Mouse (Mus musculus) granulocyte monocyte progenitor cell, adult 5-6 weeks (primary cell): ENCODE data around the gene Zbtb20. TPM values are rescaled to one million over a fixed set of nuclear protein-coding genes. Genes with fewer than 3 reads are reported as not detected.

Source experiments
- ATAC-seq: replicated peaks from 2 replicates; pipeline ENCODE4 v1.8.0; 2016; ENCODE audit warnings: mild to moderate bottlenecking, moderate TSS enrichment, inconsistent platforms; ENCODE audit not compliant: poor library complexity, severe bottlenecking
- total RNA-seq, 2 experiments: library from RNA; stranded (forward) in 1 of 2; stranded (reverse) in 1 of 2; fragments of 200-712, 200-1000 nt in 1 of 2; fragments of >200 nt in 1 of 2; fragmentation: Nextera tagmentation in 1 of 2; gene quantifications; 2 replicates each; pipeline ENCODE4 v1.2.3; 2014 to 2017

The Zbtb20 gene
- total RNA-seq, 2 experiments from 2014 or later = 6.7 to 22.0 TPM

- no peak for ATAC-seq
Observed at GRCm38 (mm10) chr16:43503010-43503635, 627.4 kb downstream of the Zbtb20 start.

GRCm38 (mm10) chr16:43503636-43504010 is 627.9 kb downstream of the Zbtb20 start:
- 0 out of 2 replicates have a peak, but pooled peaks have one; percentile 18 for ATAC-seq

GRCm38 (mm10) chr16:43504151-43504550 is 628.5 kb downstream of the Zbtb20 start:
- ATAC-seq = no peak

- no peak for ATAC-seq
Observed at GRCm38 (mm10) chr16:43504556-43504955, 628.9 kb downstream of the Zbtb20 start.

GRCm38 (mm10) chr16:43505314-43505950 is 629.8 kb downstream of the Zbtb20 start:
- no peak for ATAC-seq

GRCm38 (mm10) chr16:43506189-43506751 is 630.6 kb downstream of the Zbtb20 start:
- ATAC-seq = peak; percentile 72

GRCm38 (mm10) chr16:43506771-43507405 is 631.2 kb downstream of the Zbtb20 start:
- ATAC-seq = no peak

- ATAC-seq = no peak
Observed at GRCm38 (mm10) chr16:43508166-43508998, 632.7 kb downstream of the Zbtb20 start.

- ATAC-seq = no peak
Observed at GRCm38 (mm10) chr16:43510516-43510915, 634.8 kb downstream of the Zbtb20 start.

- no peak for ATAC-seq
Observed at GRCm38 (mm10) chr16:43511531-43511930, 635.9 kb downstream of the Zbtb20 start.

- ATAC-seq = no peak
Observed at GRCm38 (mm10) chr16:43513933-43514332, 638.3 kb downstream of the Zbtb20 start.

- no peak for ATAC-seq
Observed at GRCm38 (mm10) chr16:43515538-43515937, 639.9 kb downstream of the Zbtb20 start.

- no peak for ATAC-seq
Observed at GRCm38 (mm10) chr16:43520274-43520673, 644.6 kb downstream of the Zbtb20 start.

GRCm38 (mm10) chr16:43522482-43522881 is 646.8 kb downstream of the Zbtb20 start:
- ATAC-seq = no peak

- no peak for ATAC-seq
Observed at GRCm38 (mm10) chr16:43524179-43524578, 648.5 kb downstream of the Zbtb20 start.

- ATAC-seq = no peak
Observed at GRCm38 (mm10) chr16:43525624-43526023, 649.9 kb downstream of the Zbtb20 start.

- no peak for ATAC-seq
Observed at GRCm38 (mm10) chr16:43528300-43528699, 652.6 kb downstream of the Zbtb20 start.

GRCm38 (mm10) chr16:43531328-43531727 is 655.6 kb downstream of the Zbtb20 start:
- ATAC-seq = no peak

GRCm38 (mm10) chr16:43534103-43534502 is 658.4 kb downstream of the Zbtb20 start:
- no peak for ATAC-seq

GRCm38 (mm10) chr16:43535912-43536311 is 660.2 kb downstream of the Zbtb20 start:
- ATAC-seq = no peak
